Mouse (Mus musculus) yolk sac, embryonic 10.5 days (tissue): ENCODE measurements around the gene Churc1.

Experiments used
- DNase-seq: peaks from one replicate; pipeline ENCODE4 v3.0.0-alpha.2; 2017; ENCODE audit warnings: low spot score

The Churc1 gene

DNA sequence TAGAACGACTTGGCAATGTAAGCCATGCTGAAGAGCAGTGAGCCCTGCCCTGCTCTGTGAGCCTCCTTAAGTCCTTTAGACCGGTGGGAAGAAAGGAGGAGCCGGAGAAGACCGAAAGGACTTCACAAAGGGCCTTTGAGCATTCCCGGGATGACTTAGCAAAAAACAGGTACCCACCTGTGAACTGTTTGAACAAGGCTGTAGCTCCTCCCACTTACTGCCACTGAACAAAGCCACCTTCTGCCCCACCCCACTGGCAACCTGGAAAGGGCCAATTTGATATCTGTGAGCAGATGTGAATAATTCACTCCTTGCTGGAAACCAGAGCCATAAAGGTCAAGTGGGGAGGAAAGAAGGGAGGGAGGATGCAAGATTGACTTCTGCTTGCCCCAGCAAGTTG, 30.0 kb downstream of the Churc1 start, which contains the start of gene Gpx2:
Gene Gpx2, minus strand, starts transcription at position 205 of the 400 bp plus-strand sequence.
- DNase-seq: no peak

DNA sequence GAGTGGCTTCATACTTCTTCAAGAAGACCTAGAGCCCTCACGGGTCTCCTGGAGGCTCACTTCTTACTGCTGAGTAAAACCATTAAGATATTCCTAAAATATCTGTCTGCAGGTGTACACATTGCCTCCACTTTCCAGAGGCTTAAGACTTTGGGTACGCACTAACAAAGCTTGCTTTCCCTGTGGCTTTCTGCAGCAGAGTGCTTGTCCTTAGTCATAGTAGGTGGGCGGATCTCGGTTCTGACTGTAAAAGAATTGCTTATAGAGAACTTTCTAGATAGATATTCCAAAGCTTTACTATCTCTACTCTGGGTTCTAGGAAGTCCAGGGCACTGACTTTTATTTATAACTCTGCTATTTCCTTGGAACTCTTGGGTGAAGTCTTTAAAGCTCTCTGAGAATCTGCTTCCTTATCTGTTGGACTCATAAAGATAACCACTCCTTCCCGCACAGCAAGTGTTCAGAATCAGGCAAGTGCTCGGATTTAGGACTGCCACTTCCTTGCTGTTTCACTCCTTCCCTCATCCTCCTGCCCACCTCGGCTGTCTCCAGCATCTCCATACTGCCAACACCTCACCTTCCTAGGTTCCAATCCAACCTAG, 31.7 kb downstream of the Churc1 start:
- DNase-seq: no peak

DNA sequence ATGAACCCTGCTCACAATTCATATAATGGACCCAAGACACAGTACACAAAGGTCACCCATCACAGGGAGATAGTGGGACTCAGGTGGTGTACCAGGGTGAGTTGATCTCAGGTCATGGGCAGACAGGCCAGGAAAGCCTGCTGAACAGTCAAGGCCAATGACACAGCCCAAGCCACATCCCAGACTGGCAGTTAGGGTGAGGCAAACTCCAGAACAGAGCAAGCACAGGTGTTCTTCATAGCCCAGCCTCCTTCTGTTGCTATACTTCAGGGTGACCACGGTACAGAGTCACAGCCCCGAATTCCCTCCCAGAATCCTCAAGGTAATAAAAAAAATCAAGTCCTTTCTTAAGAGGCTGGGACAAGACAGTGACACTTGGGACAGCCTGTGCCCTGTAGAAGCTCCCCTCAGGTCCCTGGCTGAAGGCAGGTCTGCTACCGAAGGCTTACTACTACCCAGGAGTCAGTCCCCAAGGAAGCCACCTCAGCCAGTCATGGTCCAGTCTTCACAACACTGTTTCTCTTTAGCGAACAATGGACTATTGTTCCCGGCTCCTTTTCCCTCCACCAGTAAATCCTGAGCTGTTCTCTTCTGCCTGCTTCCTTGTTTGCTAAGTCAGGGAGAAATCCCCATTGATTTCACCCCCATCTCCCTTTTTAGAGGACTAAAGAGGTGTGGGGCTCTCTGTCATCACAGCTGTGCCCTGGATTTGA, 32.8 kb downstream of the Churc1 start:
- no peak for DNase-seq

DNA sequence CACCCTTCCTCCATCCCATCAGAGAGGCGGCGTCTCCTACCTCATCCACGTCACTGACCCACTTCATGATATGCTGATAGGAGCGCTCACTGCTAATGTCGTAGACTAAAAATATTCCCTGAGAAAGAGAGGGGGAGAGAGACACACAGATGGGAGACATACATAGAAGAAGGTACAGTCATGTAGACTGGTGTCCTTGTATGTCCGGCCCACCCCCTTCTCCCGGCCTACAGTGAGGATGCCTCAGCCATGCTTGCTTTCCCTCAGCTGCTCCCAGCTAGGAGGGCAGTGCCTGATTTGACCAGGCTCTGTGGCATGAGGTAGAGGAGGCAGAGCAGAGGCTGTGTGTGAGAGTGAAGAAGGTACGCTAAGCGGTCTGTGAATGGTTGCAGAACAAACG, 37.7 kb downstream of the Churc1 start:
- no peak for DNase-seq

DNA sequence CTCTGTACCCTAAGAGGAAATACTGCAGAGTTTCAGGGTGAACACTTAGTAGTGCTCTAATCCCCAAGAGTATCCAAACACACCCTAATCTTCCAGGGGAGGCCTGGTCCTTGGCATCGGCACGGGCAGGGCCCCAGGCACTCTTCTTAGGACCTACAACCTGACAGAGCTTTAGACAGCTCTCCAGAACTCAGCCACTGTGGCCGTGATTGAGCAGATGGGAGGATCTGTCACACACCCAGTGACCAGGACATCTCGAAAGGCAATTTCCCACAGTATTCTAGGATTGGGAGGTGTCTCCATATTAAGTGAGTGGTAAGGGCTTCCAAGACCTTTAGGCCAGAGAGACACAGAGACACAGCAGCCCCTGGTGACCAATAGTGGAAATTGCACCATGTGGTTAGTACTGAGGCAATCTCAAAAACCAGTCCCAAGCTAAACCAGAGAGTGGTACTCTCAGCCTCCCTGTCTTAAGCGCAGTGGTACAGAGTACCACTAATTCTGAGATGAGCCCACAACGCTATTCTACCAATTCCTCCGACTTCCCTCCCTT, 38.4 kb downstream of the Churc1 start:
- peak; percentile 31 for DNase-seq

DNA sequence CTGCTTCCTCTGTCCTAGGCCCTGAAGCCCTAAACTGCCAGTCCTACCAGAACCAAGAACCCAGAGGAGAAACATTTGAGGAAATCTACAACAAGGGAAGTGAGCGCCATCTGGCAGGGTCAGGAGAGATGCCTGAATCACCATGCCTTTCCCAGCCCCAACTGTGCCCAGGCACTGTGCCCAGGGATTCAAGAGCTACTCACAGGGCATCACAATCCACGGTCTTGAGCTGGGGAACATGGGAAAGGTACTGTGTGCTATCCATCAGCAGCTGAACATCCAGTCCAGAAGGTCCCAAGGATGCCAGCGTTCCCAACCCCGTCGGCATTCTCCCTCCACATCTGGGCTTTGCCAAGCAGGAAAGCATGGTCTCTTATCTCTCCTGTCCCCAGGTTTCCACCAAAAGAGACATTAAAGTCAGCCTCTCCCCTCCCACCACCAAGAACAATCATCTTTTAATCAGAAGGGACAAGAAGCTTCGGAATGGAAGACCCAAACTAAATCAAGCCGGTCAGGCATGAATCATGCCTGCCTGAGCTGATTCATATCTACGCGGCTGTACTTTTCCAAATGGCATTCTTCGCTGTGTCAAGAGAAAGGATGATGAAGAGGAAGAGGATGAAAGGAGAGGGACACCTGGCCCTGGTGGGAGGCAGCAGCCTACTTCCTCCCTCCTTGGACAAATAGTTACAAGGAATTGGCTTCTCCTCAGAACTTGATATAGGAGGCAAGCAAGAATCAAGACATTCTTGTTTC, 39.9 kb downstream of the Churc1 start:
- DNase-seq: no peak

DNA sequence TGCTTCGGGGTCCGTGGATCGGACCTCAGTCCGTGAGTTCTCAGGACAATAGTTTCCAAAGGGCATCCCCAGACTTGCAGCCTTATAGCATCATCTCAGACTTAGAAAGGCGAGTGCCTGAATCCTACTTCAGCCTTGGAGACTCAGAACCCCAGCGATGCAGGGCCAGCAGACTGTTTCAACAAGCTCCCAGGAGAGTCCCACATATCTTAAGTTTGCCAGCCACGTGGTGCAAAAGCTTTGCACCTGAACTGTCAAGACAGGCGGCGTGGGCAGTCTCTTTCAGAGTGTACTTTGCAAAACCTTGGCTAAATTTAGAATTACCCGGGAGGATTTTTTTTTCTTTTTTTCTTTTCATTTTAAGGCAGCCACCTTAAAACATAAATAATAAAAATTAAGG, 42.5 kb downstream of the Churc1 start:
- DNase-seq: no peak

DNA sequence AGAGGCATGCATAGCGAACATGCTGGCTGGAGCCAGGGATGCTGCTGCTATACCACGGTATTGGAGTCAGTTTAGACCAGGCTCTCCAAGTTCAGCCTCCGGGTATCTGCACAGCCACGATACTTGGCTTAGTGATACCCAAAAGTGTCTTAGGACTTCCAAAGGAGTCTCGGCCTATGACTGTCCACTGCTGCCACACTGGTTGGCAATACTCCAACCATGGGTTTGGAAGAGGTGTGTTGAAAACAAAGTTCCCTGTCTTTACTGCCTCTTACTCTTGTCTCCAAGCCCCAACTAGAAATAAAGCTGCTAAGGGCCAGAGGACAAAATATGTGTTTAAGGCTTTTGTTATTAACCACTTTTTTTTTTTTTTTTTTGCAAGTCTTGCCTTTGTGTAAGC, 45.2 kb downstream of the Churc1 start:
- no peak for DNase-seq

DNA sequence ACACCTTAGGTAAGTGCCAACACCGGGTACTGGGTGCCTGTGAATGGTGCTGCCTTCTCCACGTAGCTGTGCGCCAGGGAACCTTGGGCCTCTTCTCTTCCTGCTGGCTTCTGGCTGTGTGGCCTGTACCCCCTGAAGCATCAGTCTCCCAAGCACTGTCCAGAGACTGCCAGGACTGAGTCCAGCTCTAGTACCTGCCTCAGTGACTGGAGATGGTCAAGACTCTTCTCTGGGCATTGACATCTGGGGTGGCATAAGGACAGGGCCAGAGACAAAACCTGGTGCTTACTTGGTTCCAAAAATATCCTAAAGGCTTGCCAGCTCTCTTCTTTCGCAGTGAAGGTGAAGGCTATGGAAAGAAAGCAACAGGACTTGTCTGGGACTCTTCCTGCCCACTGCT, 45.7 kb downstream of the Churc1 start:
- no peak for DNase-seq

DNA sequence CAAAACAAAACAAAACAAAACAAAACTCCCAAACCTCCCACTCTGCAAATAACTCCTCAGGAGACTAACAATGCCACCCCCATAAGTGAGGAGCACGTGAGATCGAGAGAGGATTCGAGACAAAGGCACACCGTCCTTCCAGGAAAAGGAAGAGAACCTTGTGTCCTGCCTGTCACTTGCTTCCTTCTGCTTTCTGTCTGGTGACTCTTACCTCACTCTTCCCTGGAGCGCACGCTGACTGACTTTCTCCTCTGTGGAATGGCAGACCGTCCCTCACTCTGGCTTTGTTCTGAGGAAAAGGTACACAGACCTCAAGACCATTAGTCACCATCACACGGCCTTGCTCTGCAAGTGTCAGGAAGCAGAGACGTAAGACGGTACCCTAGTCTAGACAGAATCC, 48.2 kb downstream of the Churc1 start:
- no peak for DNase-seq

DNA sequence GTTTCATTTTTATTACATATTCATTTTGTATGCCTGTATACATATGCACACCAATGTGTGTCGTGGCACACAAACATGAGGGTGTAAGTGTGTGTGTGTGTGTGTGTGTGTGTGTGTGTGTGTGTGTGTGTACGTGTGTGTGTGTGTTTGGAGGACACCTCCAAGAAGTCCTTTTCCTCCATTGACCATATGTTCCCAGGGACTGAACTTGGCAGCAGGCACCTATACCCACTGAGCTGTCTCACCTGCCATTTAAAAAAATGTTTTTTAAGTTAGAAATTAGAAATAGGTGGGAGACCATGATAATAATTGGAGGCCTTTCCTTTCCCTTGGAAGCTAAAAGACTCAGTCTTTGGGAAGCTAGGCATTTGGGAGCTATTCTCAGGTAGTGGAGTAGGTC, 48.8 kb downstream of the Churc1 start:
- no peak for DNase-seq

DNA sequence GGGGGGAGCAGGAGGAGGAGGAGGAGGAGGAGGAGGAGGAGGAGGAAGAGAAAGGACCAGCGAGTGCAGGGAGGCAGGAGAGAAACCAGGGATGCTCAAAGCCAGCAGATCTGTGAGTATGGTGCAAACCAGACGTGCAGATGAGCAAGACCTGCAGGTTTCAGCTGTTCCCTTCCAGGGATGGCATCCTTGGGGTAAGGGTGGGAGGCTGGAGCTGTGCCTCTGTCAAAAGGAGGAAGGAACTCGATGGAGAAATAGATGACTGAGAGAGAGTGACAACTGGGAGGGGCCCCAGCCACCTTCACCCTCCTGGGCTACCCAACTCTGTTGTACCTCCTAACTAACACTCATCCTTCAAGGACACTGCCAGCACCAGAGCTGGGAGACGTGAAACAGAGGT, 51.4 kb downstream of the Churc1 start:
- DNase-seq: no peak

DNA sequence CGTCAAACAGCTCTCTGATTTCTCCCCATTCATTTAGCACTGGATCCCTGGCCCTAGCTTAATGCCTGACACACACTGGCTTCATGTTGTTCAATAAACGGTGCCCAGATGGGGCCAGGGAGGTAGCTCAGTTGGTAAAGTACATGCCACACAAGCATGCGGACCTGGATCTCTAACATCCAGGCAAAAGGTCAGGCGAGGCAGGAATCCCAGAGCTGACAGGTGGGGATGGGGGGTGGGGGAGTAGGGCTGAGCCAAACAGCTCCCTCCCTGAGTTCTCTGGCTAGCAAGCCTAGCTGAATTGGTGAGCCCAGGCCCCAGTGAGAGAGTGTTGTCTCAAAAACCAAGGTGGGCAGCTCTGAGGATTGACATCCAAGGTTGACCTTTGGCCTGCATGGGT, 51.8 kb downstream of the Churc1 start:
- no peak for DNase-seq

DNA sequence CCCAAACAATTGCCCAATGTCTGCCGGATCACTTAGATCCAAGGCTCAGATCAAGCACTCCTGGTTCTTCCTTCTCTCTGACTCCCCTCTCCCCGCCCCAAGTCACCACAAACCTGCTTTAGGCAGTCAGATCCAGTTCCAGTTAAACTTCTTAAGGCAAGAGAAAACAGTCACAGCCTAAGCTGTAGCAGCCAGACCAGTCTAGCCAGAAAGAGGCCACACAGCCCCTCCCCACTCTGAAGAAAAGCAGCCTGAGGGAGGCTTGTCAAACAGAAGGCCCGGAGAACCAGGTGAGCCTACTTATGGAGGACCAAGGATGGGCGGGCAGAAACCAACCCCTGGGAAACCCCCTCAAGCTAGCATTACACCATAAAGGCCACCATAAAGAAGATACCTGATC, 52.8 kb downstream of the Churc1 start:
- no peak for DNase-seq

DNA sequence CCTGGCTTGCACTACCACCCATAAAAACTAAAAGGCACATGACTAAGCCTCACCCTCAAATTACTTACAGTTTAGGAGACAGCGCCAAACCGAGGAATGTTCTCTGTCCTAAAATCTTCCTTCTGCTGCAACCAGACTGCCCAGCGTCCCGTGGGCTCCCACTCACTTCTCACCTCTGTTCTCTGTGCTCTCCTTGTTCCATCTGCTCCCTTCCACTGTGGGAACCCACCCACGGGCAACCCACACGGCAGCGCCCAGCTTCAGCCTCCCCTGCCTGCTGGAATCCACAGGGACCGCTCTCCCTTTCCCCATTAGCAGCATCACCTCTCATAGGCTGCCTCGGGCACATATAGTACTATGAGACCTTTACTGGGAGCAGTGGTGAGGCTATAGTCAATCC, 53.6 kb downstream of the Churc1 start:
- no peak for DNase-seq

DNA sequence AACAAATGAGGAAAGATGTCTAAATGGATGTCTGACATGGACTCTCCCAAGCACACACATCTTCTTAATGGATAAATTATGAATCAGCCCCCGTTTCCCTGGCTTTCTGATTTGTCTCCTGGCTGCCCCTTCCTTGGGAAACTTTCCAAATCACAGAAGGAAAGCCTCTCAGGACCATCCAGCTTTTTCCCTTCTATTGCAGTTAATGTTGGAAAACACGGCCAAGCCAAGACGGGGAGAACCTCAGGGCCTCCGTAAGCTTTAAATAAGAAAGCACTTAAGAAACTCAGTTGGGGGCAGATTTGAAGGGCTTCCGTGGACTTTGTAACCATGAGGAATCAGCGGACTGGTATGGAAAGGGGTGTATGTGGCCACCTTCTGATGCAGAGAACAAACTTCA, 54.5 kb downstream of the Churc1 start:
- DNase-seq: no peak

DNA sequence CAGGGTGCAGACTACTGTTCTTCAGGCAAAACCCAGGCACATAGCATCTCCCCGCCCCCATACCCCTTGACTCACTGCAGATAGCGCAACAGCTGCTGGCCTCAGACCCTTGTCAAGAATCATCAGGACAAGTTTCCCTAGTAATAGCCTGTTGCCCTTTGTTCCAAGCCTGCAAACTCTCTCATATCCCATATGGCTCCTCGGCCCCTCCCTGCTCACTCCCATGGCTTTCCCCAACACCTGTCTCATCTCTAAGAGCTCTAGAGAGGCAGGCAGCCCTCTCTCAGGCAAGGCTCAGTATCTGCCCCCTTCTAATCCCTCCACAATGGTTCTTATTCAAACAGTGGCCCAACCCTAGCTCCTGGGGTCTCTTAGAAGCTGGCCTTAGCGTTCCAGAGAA, 55.3 kb downstream of the Churc1 start:
- DNase-seq: no peak

DNA sequence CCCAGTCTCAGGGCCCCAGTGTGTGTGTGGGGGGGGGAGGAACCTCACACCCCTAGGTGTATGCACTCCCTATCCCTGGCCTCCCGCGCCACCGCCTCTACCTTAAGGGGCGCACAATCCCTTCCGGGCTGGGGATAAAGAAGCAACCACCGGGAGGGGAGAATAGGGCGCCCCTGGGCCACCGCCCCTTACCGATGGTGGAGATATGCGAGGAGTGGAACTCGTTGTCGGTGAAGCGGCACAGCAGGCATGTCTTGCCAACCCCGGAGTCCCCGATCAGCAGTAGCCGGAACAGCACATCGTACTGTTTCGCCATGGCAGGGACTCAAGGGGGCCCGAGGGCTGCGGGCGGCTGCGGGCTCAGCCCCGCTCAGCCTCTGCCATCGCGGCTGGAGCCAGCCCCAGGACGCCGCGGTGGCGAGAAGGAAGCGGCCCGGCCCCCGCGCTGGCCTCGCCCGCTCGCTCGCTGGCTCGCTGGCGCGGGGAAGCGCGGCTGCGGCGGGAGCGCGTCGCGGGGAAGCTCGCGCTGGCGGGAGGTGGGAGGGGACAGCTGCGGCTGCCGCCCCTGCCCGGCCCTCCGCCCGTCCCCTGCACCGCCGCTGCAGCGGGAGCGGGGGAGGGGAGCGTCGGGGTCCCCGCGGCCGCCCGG, 56.8 kb downstream of the Churc1 start:
- peak; percentile 14 for DNase-seq

DNA sequence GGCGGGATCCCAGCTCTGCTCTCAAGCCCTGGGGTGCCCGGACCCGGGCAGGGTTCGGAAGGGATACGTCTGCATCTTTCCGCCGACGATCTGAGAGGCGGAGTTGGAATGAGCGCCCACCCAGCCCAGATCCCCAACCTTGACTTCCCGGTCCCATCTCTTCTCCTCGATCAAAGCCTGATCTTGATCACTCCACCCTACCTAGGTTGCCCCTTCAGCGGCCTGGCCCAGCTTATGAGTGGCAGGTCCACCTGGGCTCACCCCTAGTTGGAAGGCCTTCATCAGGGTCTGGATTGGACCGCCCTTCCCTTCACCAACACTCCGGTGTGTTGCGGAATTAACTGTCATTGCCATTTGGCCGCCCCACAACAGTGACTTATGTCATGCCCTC, 57.3 kb downstream of the Churc1 start, which contains the start of gene Rab15:
Gene Rab15, minus strand, starts transcription at position 258 of the 391 bp plus-strand sequence.
- DNase-seq: no peak

DNA sequence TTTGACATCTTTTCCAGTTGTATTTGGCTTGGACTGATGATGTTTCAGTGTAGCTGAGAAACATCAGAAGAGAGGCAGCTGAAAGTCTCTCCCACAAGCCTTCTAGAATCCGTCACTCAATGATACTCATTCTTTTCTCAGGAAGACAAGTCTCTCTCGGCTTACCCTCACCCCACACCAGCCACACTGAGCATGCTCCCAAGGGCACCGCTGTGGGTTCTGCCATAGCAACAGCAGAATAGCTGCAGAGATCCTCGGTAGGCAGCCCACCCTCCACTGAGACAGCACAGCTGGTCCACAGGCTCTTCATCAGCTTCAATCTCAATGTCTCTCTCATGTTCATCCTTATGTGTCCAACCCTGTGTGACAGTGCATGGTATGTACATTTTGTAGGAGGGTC, 59.9 kb downstream of the Churc1 start:
- DNase-seq: no peak

DNA sequence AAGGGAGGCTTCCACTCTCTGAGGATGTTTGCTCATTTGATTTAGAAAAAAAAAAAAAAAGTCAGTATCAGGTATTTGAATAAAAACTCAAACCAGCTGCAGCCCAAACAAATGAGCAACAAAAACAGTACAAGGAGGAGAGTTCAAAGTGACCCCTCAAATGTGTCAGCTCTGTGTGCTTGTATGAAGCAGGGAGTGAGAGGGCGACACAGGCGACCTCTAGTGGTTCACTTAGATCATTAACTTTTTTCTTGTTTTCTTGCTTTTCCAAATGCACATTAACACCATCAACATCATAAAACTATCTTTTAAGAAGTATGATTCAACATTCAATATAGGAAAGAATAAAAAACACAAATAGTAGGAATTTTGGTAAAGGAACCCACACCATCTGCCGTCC, 67.4 kb downstream of the Churc1 start:
- DNase-seq: no peak
